Mouse (Mus musculus) CH12F3 (cell line): ENCODE measurements around the gene Astl.

Experiments
- in situ Hi-C: fragments of 300-500 bp; cut with MboI; formaldehyde crosslinking; loops from 2 replicates; pipeline ENCODE4 v1.14.3; 2020; ENCODE audit warnings: low sequenced_read_pairs

Gene Astl

DNA sequence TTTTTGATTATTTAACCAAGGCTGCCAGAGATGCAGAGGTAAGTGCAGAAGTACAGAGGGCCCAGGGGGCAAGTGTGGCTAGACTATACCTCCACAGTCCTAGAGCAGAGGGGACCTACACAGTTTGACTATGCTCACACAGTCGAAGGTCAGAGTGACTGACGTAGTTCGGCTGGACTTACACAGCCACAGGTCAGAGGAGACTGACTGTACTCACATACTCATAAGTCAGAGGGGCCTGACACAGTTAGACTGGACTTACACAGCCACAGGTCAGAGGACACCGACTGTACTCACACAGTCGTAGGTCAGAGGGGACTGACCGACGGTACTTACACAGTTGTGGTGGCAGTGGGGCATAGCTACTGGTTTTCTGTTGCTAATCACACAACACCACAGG lies 60.3 kb downstream of the Astl start:
- in situ Hi-C loops: no loop called here
